Mouse (Mus musculus) brain, embryonic 14.5 days (tissue): ENCODE results near the gene Gm13271.
"Not testable (repeated sequence)": the region's sequence is repeated elsewhere in the genome, so short reads cannot be mapped to it uniquely, and the experiment has no call there.

Experiments
- CTCF ChIP-seq: fragments of 200-500 bp; IDR thresholded peaks from 2 replicates; pipeline ENCODE4 v1.5.1; 2012; ENCODE audit warnings: inconsistent platforms, mild to moderate bottlenecking, moderate library complexity, borderline replicate concordance; ENCODE audit not compliant: insufficient read depth, insufficient read length; ENCODE audit errors: extremely low read depth
- POLR2A ChIP-seq: fragments of 200-500 bp; IDR thresholded peaks from 2 replicates; pipeline ENCODE4 v1.6.1; 2012; ENCODE audit warnings: mild to moderate bottlenecking, inconsistent platforms, borderline replicate concordance; ENCODE audit not compliant: poor library complexity, insufficient read depth, insufficient read length, severe bottlenecking; ENCODE audit errors: extremely low read depth

DNA sequence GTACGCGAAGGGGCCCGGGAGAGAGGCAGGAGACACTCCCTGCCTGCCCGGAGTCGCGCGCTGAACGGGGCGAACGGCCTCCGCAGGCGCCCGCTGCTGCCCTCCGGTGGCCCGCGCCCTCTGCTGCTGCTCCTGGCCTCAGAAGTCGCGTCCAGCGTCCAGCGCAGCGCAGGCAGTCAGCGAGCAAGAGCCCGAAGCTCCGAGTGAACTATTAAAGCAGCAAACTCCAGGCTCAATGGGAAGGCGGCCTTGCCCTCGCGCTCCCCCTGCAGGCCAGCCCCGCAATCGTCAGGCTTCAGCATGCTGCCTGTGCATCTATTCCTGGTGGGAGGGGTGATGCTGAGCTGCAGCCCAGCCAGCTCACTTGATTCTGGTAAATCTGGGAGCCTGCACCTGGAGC, 48.3 kb downstream of the Gm13271 start, which contains the start of gene Gm13287:
- not testable (repeated sequence) for TF ChIP-seq CTCF, POLR2A
